Mouse (Mus musculus) left cerebral cortex, postnatal 36 days (tissue): ENCODE measurements around the gene Rfx8. TPM values are rescaled to one million over a fixed set of nuclear protein-coding genes. Genes with fewer than 3 reads are reported as not detected.
A peak's percentile ranks its signal among the peaks of the same experiment; 100 is the strongest.
"Not testable (repeated sequence)": the region's sequence is repeated elsewhere in the genome, so short reads cannot be mapped to it uniquely, and the experiment has no call there.

Experiments
- DNase-seq, 2 experiments: peaks; one replicate each; pipeline ENCODE4 v3.0.0; 2021 to 2022; ENCODE audit warnings: low spot score in 2 of 2, mixed read lengths in 1 of 2
- intact Hi-C: fragments of 180-260 bp; cut with DNase I; formaldehyde crosslinking; loops from one replicate; pipeline ENCODE4 v1.15.1; 2025
- total RNA-seq, 2 experiments: library from RNA; stranded (reverse); gene quantifications; 2 replicates each; pipeline ENCODE4 v1.2.3; 2021

The Rfx8 gene
- total RNA-seq, 2 experiments from 2014 or later: 0.32 TPM; not detected in 1

GRCm38 (mm10) chr1:39654901-39655300, 65.9 kb downstream of the Rfx8 start:
- intact Hi-C loops: loop anchor here (5.0 kb wide), 1 partner anchor 98 kb away; no protein-coding TSS in a partner anchor
- DNase-seq: not testable (repeated sequence)

DNA sequence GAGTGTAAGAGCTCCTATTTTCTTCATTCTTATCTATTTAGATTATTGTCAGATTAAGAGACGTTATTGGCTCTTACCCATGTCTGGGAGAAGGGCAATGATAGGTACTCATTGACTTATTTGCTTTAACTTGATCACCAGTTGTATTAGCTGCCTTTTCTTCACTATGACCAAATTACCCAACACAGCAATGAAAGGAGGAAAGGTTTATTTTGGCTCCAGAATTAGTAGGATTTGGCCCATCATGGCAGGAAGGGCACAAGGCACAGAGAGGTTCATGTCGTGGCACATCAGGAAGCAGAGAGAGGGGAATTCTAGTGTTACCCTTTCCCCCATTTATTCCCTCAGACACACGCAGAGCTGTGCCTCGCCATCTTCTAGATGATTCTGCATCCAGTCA, 67.8 kb downstream of the Rfx8 start:
- DNase-seq: no peak
- intact Hi-C loops: loop anchor here (5.0 kb wide), 1 partner anchor 96 kb away; no protein-coding TSS in a partner anchor

DNA sequence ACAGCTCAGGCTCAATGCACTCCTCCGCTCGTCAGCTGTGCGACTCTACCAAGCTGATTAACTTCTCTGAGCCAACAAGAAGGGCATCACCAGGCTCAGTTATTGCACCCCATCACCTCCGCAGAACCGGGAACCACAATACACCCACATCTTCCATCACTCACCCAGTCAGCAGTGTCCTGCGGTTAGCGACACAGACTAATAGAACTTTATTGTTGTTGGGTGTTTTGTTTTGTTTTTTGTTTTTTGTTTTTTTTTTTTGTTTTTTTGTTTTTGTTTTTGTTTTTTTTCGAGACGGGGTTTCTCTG, 69.6 kb downstream of the Rfx8 start, which contains the start of gene Creg2:
Gene Creg2, minus strand, starts transcription at position 234 of the 308 bp plus-strand sequence.
- intact Hi-C loops: loop anchor here (2.0 to 5.0 kb wide), 2 partner anchors 36 to 94 kb away; no protein-coding TSS in a partner anchor
- no peak for DNase-seq

DNA sequence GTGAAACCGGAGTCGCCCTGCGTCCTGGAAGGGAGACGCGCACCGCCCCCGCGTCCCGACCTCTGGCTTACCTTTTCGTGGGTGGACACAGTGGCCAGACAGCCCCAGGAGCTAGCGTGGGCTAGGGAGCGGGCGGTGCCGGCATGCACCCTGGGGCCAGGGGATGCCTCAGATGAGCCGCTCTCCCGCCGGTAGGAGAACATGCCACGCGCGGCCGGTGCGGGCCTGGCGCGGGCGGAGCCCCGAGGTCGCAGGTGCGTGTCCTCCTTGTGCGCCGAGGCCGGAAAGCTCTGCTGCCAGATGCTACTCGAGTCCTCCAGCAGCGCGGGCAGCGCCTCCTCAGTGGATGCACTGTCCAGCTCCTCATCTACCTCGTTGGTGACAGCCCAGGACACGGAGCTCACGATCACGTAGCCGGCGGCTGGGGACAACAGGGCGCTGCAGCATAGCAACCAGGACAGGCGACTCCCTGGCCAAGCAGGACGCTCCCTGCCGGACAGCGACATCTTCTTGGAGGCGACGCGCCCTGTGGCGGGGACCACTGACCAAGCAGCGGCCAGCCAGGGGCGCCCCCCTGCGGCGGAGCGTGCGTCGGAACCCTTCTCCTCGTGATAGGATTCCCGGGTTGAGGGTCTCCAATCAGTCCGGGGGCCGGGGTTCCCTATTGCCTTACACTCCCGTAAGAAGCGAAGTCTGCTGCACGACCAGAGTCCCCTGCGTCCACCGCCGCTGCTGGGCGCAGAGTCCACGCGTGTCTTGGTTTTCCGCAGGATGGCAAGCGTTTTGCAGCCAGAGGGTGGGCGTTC, 70.2 kb downstream of the Rfx8 start:
- DNase-seq: peak; percentile 76 to 82
- intact Hi-C loops: loop anchor here (2.0 to 5.0 kb wide), 2 partner anchors 36 to 93 kb away; no protein-coding TSS in a partner anchor

DNA sequence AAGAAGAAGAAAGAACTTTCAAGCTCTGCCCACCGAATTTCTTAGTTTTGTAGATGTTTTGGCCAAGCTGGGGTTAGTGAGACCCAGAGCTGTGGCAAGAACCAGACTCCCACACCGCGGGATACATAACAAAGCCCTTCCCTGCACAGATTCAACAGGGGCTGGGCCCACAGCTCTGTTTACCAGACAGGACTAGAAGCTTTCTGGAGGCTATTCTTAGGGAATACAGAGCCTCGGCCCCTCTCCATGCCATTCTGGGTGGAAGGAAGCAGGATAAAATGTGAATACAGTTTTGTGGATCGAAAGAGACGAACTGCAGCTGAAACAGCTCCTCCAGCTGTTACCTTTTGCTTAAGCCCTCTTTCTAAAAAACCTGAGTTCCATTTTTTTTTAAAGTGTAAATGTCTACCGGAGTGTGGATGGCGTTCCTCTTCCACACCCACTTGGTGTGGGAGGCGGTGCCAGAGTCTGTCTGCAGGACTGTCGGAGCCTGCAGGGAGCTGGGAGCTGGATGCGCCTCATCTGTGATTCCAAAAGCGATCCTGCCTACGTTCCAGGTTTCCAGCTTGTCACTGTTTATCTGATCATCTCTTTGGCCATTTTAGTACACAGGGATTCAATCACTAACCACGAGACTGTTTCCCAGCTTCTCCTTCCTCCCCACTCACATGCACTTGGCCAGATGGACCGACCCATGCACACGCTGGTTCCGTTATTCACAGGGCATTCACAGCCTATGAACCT, 70.9 kb downstream of the Rfx8 start:
- DNase-seq: peak; percentile 77 to 81
- intact Hi-C loops: loop anchor here (2.0 to 5.0 kb wide), 2 partner anchors 35 to 93 kb away; no protein-coding TSS in a partner anchor

GRCm38 (mm10) chr1:39648584-39648983, 72.2 kb downstream of the Rfx8 start:
- no peak for DNase-seq
- intact Hi-C loops: no loop called here

- no peak for DNase-seq
- intact Hi-C loops: no loop called here
These were observed 74.7 kb downstream of the Rfx8 start for GRCm38 (mm10) chr1:39645905-39646759.

GRCm38 (mm10) chr1:39644333-39644732, 76.5 kb downstream of the Rfx8 start:
- no peak for DNase-seq
- intact Hi-C loops: no loop called here

DNA sequence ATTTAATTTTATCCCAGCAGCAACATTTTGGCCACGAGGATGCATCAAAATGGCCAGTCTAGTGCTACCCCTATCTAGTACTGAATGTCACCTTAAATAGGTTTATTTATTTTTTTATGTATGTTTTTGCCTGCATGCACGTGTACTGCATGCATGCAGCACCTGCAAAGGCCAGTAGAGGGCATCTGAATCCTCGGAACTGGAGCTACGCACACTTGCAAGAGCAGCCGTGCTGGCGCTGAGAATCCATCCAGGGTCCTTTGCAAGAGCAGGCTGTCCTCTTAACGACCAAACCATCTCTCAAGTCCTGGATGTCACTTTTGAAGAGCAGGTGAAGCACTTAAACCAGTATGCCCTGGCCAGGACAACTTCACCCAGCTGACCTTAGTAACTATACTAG, 79.1 kb downstream of the Rfx8 start:
- DNase-seq: no peak
- intact Hi-C loops: no loop called here

GRCm38 (mm10) chr1:39637139-39637538, 83.7 kb downstream of the Rfx8 start:
- DNase-seq: no peak
- intact Hi-C loops: no loop called here

DNA sequence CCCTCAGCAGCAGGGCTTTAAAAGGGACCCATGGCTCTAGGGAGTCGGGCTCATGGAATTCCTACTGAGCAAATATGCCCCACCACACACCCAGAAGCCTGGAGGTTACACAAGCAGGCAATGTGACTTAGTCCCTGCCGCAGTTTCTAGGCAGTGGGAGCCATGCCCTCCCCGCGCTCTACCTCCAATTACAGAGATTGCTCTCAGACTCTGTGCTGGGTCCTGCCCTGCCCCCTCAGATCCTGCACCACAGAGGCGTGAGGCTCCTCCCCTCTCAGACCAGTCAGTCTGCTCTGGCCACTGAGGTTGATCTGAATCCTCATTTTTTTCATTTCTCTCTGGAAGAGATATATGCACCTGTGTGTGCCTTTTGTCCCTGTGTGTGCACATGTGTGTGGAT, 84.1 kb downstream of the Rfx8 start:
- no peak for DNase-seq
- intact Hi-C loops: no loop called here

DNA sequence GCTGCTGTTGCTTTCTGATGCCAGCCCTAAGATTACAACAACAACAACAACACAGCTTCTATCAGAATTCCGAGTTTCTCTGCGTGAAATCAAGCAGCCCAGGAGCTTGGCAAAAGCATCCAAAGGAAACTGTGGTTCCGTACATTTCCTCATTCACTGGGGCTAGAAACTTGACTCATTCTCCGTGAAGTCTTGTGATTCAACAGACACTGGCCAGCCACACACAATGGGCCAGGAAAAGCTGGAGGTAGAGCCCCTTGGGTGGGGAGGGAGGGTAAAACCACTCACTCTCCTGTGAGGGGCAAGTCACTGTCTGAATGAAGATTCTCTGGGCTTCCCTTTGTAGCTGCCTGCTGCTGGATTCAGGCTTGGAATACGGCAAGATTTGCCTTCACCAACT, 84.6 kb downstream of the Rfx8 start:
- intact Hi-C loops: no loop called here
- no peak for DNase-seq

- intact Hi-C loops: no loop called here
- DNase-seq: no peak
These were observed 92.2 kb downstream of the Rfx8 start for GRCm38 (mm10) chr1:39628606-39629005.

DNA sequence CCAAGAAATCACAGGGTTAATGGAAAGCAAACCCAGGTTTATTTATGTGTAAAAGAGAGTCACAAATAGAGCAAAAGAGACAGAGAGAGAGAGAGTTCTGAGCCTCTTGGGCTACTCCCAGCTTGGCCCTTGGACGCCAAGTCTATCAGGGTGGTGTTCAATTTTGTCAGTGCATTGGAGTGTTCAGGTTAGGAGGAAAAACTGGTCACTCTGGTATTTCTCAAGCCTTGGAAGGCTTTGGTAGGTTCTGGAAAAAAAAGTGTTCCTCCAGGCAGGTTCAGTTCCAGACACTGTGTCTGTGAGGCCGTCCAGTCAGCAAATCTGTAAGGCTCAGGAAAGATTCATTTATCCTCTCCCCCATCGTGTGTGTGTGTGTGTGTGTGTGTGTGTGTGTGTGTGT, 95.3 kb downstream of the Rfx8 start:
- intact Hi-C loops: no loop called here

DNA sequence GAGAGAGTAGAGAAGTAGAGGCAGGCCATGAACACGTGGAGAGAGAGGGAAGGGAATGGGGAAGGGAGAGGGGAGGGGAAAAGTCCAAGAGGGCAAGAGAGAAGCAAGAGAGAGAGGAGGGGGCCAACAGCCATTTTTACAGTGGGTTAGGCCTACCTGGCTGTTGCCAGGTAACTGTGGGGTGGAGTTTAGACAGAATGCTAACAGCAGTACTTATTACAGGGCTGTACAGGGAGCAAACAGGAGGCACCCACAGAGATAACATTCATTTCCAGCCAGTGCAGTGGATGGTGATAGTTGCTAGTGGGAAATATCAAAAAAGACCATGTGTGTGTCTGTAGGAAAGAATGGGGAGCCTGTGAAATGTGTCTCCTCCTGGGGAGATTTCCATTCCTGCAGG, 97.1 kb downstream of the Rfx8 start:
- intact Hi-C loops: no loop called here
- DNase-seq: no peak

More for the DNA sequence above, 95.3 kb downstream of the Rfx8 start:
- DNase-seq: no peak

DNA sequence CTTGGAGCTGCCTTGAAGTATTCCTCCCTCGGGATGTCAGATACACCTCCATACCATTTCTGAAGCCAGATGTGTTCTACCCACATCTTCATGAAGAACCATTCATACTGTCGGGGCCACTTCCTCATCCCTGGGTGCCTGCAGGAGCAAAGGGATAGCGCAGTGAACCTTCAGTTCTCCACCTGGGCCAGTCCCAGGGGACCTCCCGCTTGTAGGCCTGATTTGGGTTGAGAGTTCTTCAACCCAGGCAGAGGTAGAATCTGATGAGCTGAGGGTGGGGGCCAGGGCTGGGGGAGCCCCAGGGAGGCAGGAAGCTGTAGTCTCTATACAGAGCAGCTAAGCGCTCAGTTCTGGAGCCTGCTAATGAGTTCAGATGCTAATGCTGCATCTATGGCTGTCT, 97.7 kb downstream of the Rfx8 start:
- intact Hi-C loops: no loop called here

GRCm38 (mm10) chr1:39618524-39618923, 102.3 kb downstream of the Rfx8 start:
- intact Hi-C loops: no loop called here
- no peak for DNase-seq

More for the DNA sequence above, 97.7 kb downstream of the Rfx8 start:
- DNase-seq: no peak

DNA sequence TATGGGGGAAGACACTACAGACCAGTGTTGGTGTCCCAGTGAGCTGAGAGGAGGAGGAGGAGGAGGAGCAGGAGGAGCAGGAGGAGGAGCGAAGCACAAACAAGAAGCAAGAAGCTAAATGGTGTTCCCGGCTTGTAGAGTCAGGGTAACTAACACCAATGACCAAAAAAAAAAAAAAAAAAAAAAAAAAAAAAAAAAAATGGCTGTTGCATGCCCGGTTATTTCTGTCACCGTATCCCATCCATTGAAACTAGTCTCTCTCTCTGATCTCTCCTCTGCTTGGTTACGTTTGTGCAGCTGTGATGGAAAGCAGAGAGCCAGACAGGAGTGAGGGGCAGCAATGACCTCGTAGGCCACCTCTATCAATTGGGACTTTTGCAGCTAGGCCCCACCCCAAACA, 105.3 kb downstream of the Rfx8 start:
- intact Hi-C loops: loop anchor here (2.0 kb wide), 1 partner anchor 35 kb away; the partner anchor contains the start of gene Creg2
- DNase-seq: no peak
